Mouse (Mus musculus): ENCODE results near the gene Zfp786.

The Zfp786 gene

GRCm38 (mm10) chr6:47819626-47820325, 10.9 kb downstream of the Zfp786 start:
- no peak for DNase-seq

- no peak for DNase-seq
Measured at GRCm38 (mm10) chr6:47818721-47819120, 11.9 kb downstream of the Zfp786 start.

GRCm38 (mm10) chr6:47816151-47816550, 14.5 kb downstream of the Zfp786 start:
- no peak for DNase-seq

GRCm38 (mm10) chr6:47813257-47813878, 17.3 kb downstream of the Zfp786 start, which contains the start of gene Pdia4:
Gene Pdia4 (minus strand): TSS chr6:47813430.
- DNase-seq: peak; percentile 99

GRCm38 (mm10) chr6:47812271-47812915, 18.3 kb downstream of the Zfp786 start:
- DNase-seq: no peak

- no peak for DNase-seq
Measured at GRCm38 (mm10) chr6:47811324-47811723, 19.3 kb downstream of the Zfp786 start.

- no peak for DNase-seq
Measured at GRCm38 (mm10) chr6:47810181-47810580, 20.5 kb downstream of the Zfp786 start.

GRCm38 (mm10) chr6:47809053-47809452, 21.6 kb downstream of the Zfp786 start:
- no peak for DNase-seq

GRCm38 (mm10) chr6:47808545-47808944, 22.1 kb downstream of the Zfp786 start:
- no peak for DNase-seq

GRCm38 (mm10) chr6:47807419-47807818, 23.2 kb downstream of the Zfp786 start:
- DNase-seq: no peak

GRCm38 (mm10) chr6:47805520-47805919, 25.1 kb downstream of the Zfp786 start:
- DNase-seq: no peak

- peak; percentile 85 for DNase-seq
Measured at GRCm38 (mm10) chr6:47799079-47799478, 31.6 kb downstream of the Zfp786 start.

GRCm38 (mm10) chr6:47794106-47794830, 36.4 kb downstream of the Zfp786 start:
- DNase-seq: peak; percentile 51

- no peak for DNase-seq
Measured at GRCm38 (mm10) chr6:47793284-47793683, 37.4 kb downstream of the Zfp786 start.

GRCm38 (mm10) chr6:47792533-47792932, 38.1 kb downstream of the Zfp786 start:
- DNase-seq: no peak

- peak; percentile 36 for DNase-seq
Measured at GRCm38 (mm10) chr6:47790745-47791144, 39.9 kb downstream of the Zfp786 start.

- DNase-seq: no peak
Measured at GRCm38 (mm10) chr6:47788821-47789220, 41.8 kb downstream of the Zfp786 start.

GRCm38 (mm10) chr6:47787941-47788736, 42.5 kb downstream of the Zfp786 start:
- DNase-seq: peak; percentile 57

GRCm38 (mm10) chr6:47784707-47785412, 45.8 kb downstream of the Zfp786 start:
- DNase-seq: no peak

- peak; percentile 37 for DNase-seq
Measured at GRCm38 (mm10) chr6:47781091-47781968, 49.3 kb downstream of the Zfp786 start.

- no peak for DNase-seq
Measured at GRCm38 (mm10) chr6:47780576-47781013, 50.1 kb downstream of the Zfp786 start.

Data from thymus, postnatal 14 days (tissue).